Mouse (Mus musculus): ENCODE measurements around the gene Vmn1r218. TPM values are rescaled to one million over a fixed set of nuclear protein-coding genes. Genes with fewer than 3 reads are reported as not detected.

The Vmn1r218 gene
- not detected for total RNA-seq (2023)

DNA sequence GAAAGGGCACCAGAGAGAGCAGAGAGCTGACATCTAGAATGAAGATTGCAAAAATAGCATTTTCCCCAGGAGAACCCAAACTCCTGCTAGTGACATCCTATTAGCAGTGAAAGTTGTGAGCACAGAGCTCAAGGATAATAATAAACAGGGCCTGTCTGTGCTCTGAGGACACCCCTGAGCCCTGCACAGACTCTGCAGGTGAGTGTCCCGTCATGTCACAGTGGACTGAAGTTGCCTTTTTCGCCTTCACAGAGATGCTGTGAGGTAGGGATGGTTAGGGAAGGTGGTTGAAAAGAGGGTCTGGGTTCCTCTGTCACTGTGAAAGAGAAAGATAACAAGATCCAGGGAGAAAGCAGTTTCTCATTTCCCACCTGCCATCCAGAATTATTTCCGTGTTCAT lies at the start of gene Vmn1r218:
Gene Vmn1r218 (plus strand): TSS at position 57 of the 400 bp plus-strand sequence.

DNA sequence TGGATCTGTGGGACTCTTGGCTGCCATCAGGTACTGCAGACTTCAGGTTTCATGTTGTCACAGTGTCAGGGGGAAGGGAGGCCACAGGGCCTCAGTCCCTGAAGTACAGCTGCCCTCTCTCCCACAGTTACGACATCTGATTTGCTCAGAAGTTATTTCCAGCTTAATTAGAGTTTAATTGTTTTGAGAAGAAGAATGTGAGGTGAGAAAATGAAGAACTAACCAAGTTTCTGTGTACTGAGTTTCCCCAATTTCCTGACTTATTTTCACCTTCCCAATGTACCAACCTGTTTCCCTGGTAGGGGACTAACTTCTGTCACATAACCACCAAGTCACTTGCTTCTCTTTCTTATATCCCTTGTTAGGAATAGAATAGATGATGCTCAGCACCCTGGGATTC lies 14.8 kb upstream of the Vmn1r218 start, which contains the start of gene Vmn1r217:
Gene Vmn1r217 (minus strand): TSS at position 101 of the 400 bp plus-strand sequence.

DNA sequence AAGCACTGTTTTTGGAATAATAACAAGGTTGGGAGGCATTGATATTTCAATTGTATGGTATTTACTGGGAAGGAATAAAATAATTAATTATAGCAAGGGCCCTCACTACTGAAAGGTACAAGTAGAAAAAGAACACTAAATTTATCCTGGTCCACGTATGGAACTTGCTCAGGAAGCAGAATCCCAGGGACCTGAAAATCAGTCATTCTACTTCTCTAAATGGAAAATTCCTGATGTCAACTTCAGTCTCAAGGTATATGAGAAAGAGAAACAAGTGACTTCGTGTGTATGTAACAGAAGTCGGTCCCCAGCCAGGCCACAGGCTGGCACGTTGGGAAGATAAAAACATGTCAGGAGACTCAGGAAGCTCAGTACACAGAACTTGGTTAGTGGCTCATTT lies 26.1 kb downstream of the Vmn1r218 start, which contains the start of gene Vmn1r219:
Gene Vmn1r219 (plus strand): TSS at position 301 of the 400 bp plus-strand sequence.

DNA sequence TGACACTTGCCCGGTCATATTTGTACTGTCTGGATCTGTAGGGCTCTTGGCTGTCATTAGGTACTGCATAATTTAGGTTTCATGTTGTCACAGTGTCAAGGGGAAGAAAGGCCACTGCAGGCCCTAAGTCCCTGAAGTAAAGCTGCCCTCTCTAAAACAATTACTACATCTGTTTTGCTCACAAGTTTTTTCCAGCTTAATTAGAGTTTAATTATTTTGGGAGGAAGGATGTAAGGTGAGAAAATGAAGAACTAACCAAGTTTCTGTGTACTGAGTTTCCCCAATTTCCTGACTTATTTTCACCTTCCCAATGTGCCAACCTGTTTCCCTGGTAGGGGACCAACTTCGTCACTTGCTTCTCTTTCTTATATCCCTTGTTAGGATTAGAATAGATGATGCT lies 54.9 kb downstream of the Vmn1r218 start, which contains the start of gene Vmn1r220:
Gene Vmn1r220 (minus strand): TSS at position 101 of the 400 bp plus-strand sequence.

Other genes with a start within 250 kb of the Vmn1r218 start
- not detected for gene Vmn1r212, start 248.9 kb upstream of the Vmn1r218 start, total RNA-seq (2023)
- not detected for gene Vmn1r213, start 125.5 kb upstream of the Vmn1r218 start, total RNA-seq (2023)
- gene Vmn1r214, start 102.7 kb upstream of the Vmn1r218 start, total RNA-seq (2023): not detected
- not detected for gene Vmn1r215, start 65.1 kb upstream of the Vmn1r218 start, total RNA-seq (2023)
- gene Vmn1r217, start 14.9 kb upstream of the Vmn1r218 start, total RNA-seq (2023): not detected
- gene Vmn1r219, start 26.2 kb downstream of the Vmn1r218 start, total RNA-seq (2023): not detected
- not detected for gene Vmn1r220, start 54.8 kb downstream of the Vmn1r218 start, total RNA-seq (2023)
- not detected for gene Vmn1r221, start 81.0 kb downstream of the Vmn1r218 start, total RNA-seq (2023)
- not detected for gene Vmn1r222, start 102.8 kb downstream of the Vmn1r218 start, total RNA-seq (2023)
- gene Vmn1r223, start 114.0 kb downstream of the Vmn1r218 start, total RNA-seq (2023): not detected
- gene Zfp322a, start 236.1 kb downstream of the Vmn1r218 start, total RNA-seq (2023): 13.3 TPM